Mouse (Mus musculus): Measurements from ENCODE around the gene Chpf.

GRCm38 (mm10) chr1:75455948-75456347, 23.2 kb downstream of the Chpf start:
- TF ChIP-seq CTCF (IDR thresholded peaks at IDR 0.05) (no peak), EP300 (IDR thresholded peaks at IDR 0.05) (no peak)
